Mouse (Mus musculus): ENCODE measurements around the gene Rpusd3. TPM values are rescaled to one million over a fixed set of nuclear protein-coding genes. Genes with fewer than 3 reads are reported as not detected.
A peak's percentile ranks its signal among the peaks of the same experiment; 100 is the strongest.

Gene Rpusd3
- polyA plus RNA-seq, 1 experiment, result 27.6 TPM

DNA sequence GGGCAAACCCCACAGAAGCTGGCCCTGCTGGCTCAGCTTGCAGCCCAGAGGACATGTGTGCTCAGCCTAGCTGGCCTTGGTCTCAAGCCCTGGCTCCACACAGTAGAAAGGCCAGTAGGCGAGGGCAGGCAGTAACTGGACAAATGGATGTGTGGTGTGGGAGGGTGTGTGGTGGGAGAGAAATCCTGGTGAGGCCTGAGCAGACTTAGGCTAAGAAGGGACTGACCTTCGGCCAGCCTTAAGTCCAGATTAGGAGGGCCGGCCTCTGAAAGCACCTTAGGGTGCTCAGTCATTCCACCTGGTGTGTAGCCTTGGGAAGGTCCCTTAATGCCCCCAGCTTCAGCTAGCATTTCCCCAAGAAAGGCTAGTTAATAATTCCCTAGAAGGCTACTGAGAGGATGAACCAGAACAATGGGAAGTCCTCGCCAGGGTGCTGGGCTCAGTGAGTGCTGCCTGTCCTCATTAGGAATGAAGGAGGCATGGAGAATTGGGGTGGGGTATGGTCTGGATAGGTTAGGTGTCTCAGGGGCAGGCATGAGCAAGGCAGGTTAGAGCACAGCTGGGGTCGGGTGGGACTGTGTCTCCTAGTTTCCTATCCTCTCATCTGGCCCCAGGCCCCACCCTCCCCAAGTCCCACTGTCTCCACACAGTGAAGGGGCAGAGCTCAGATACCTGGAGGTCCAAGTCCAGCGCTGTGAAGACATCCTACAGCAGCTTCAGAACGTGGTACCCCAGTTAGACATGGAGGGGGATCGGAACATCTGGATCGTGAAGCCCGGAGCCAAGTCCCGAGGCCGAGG lies 14.3 kb downstream of the Rpusd3 start:
- no peak for TF ChIP-seq POLR2A (IDR thresholded peaks at IDR 0.05; ENCODE audit: borderline replicate concordance, extremely low read depth, insufficient read depth, insufficient read length, poor library complexity, severe bottlenecking)
- no peak for TF ChIP-seq CTCF (IDR thresholded peaks at IDR 0.05; ENCODE audit: borderline replicate concordance, extremely low read depth, insufficient read depth, insufficient read length)

DNA sequence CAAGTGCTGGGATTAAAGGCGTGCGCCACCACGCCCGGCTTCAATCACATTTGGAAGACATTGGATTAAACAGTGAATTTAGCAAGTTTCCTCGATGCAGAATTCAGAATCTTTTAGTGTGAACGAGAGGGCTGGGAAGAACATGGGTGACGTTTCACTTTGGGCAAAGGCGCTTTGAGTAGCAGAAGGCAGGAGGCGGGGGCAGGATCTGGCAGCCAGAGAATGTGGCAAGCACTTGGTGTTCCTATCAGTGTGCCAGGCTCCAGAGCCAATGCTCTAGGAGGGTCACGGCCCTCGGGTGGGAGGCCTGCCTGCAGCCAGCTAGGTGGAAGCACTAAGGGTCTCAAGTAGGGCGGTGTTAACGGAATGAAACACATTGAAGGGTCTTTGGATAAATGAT lies 17.0 kb downstream of the Rpusd3 start:
- DNase-seq (ENCODE audit: low read depth), result no peak
- TF ChIP-seq CTCF (IDR thresholded peaks at IDR 0.05; ENCODE audit: borderline replicate concordance, extremely low read depth, insufficient read depth, insufficient read length) (no peak), POLR2A (IDR thresholded peaks at IDR 0.05; ENCODE audit: borderline replicate concordance, extremely low read depth, insufficient read depth, insufficient read length, poor library complexity, severe bottlenecking) (no peak)

More for the DNA sequence above, 14.3 kb downstream of the Rpusd3 start:
- DNase-seq (ENCODE audit: low read depth), result no peak

DNA sequence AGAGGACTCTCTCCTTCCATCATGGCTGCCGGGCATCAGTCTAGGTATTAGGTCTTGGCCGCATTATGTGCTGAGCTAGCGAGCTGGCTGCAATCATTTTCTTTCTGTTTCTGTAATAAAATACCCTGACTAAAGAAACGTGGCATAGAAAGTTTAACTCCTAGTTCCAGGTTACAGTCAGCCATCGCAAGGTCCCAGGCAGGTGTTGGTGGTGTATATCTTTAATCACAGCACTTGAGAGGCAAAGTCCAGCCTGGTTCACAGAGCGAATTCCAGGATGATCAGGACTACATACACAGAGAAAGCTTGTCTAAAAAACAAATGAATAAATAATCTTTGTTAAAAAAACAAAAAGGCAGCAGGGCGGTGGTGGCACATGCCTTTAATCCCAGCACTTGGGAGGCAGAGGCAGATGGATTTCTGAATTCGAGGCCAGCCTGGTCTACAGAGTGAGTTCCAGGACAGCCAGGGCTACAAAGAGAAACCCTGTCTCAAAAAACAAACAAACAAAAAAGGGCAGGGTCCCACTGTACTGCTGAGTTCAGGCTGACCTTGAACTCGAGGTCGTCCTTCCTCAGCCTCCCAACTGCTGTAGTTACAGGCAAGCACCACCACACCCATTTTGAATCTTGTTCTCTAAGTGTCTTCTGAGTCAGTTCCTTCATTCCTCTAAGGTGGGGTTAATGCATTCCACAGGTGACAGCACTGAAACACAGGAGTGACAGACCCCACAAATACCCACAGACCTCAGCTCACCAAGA lies 22.7 kb downstream of the Rpusd3 start:
- no peak for TF ChIP-seq CTCF (IDR thresholded peaks at IDR 0.05; ENCODE audit: borderline replicate concordance, extremely low read depth, insufficient read depth, insufficient read length)
- TF ChIP-seq POLR2A (IDR thresholded peaks at IDR 0.05; ENCODE audit: borderline replicate concordance, extremely low read depth, insufficient read depth, insufficient read length, poor library complexity, severe bottlenecking), result no peak
- DNase-seq (ENCODE audit: low read depth), result no peak

DNA sequence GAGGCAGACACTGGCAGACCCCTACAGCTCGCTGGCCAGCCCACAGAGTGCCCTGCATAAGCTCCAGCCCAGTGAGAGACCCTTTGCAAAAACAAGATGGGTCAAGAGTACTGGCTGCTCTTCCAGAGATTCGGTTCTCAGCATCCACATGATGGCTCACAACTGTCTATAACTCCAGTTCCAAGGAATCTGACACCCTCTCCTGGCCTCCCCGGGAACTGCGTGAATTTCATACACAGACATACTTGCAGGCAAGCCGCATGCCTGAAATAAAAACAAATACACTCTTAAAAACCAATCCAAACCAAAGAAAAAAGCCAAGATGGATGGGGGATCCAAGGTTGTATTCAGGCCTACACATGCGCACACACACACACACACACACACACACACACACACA lies 23.6 kb downstream of the Rpusd3 start:
- no peak for DNase-seq (ENCODE audit: low read depth)
- TF ChIP-seq CTCF (IDR thresholded peaks at IDR 0.05; ENCODE audit: borderline replicate concordance, extremely low read depth, insufficient read depth, insufficient read length), result no peak
- TF ChIP-seq POLR2A (IDR thresholded peaks at IDR 0.05; ENCODE audit: borderline replicate concordance, extremely low read depth, insufficient read depth, insufficient read length, poor library complexity, severe bottlenecking), result no peak

DNA sequence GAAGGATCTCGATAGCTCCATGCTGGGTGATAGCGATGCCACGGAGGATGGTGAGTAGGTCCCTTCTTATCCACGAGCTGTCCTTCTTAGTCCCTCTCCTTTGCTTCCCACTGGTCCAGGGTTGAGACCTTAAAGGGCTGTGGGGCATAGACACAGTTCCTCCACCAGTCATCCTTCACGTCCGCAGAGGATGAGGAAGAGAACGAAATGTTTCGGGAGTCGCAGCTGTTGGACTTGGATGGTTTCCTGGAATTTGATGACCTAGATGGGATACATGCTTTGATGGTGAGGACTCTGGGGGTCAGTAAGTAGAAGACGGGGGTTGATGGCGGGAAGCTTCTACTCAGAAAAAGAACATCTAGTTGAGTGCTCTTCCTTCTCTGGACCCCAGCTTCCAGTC lies 24.3 kb downstream of the Rpusd3 start:
- TF ChIP-seq CTCF (IDR thresholded peaks at IDR 0.05; ENCODE audit: borderline replicate concordance, extremely low read depth, insufficient read depth, insufficient read length), result no peak
- TF ChIP-seq POLR2A (IDR thresholded peaks at IDR 0.05; ENCODE audit: borderline replicate concordance, extremely low read depth, insufficient read depth, insufficient read length, poor library complexity, severe bottlenecking), result no peak
- no peak for DNase-seq (ENCODE audit: low read depth)

DNA sequence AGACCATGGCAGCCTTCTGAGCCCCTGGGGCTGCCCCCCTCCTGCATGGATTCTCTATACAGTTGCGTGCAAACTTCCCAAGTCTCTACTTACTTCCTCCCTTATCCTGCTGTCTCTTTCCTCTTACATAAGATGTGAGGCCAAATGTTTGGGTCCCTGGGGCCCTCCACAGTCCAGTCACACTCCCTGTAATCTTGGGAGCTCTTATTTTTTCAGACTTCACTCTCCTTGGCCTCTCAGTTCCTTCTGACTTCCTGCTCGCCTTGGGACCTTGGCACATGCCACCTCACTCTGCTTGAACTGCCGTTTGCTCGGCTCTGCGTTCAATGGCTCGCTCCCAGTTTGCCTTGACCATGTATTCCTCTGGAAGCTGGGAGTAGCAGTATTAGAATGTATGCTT lies 25.2 kb downstream of the Rpusd3 start:
- TF ChIP-seq CTCF (IDR thresholded peaks at IDR 0.05; ENCODE audit: borderline replicate concordance, extremely low read depth, insufficient read depth, insufficient read length) (no peak), POLR2A (IDR thresholded peaks at IDR 0.05; ENCODE audit: borderline replicate concordance, extremely low read depth, insufficient read depth, insufficient read length, poor library complexity, severe bottlenecking) (no peak)
- DNase-seq (ENCODE audit: low read depth), result no peak

DNA sequence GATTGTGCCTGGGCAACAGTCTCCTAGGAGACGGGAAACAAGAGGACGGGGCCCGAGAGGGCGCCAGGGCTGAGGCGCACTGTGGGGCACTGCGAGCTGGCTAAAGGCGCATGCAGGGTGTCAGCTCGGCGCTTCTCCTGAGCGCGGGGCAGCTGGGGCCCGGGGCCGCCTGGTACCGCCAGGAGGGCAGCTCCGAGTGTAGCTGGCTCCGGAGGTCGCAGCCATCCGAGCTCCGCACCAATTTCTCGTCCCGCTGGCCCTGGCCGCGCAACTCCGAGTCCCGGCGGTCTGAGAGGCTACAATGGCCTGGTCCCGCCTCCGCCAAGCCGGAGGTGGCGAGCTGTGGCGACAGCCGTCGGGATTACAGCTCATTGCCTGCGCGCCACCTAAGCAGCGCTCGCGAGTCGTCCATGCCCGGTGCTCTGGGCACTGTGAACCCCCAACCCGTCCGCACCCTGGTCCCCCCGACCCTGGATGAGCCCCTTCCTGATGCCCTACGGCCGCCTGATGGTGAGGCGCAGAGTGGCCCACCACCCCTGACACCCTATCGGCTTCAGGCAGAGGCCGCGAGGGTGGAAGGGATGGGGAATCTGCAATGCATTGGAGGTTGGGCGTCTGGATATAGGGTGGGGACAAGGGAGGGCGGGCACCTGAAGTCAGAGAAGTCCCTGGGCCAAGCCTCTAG lies 26.6 kb downstream of the Rpusd3 start:
- no peak for TF ChIP-seq CTCF (IDR thresholded peaks at IDR 0.05; ENCODE audit: borderline replicate concordance, extremely low read depth, insufficient read depth, insufficient read length)
- no peak; the same call in 1 of the 2 replicates for TF ChIP-seq POLR2A (IDR thresholded peaks at IDR 0.05; ENCODE audit: borderline replicate concordance, extremely low read depth, insufficient read depth, insufficient read length, poor library complexity, severe bottlenecking)
- DNase-seq (ENCODE audit: low read depth), result peak; percentile 86

DNA sequence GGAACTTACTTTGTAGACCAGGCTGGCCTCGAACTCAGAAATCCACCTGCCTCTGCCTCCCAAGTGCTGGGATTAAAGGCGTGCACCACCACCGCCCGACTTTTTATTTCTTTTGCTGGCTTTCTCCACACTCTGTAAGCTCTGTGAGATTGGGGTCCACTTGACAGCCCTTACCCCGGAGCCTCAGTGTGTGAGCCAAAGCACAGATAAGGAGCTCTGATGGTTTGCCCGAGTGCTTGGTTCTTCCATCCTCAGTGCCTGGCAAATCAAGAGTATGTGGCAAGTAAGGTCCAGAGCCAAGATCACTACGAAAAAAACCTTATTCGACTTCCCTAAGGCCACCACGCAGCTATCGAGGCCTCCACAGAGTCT lies 27.1 kb downstream of the Rpusd3 start:
- DNase-seq (ENCODE audit: low read depth), result no peak
- no peak for TF ChIP-seq POLR2A (IDR thresholded peaks at IDR 0.05; ENCODE audit: borderline replicate concordance, extremely low read depth, insufficient read depth, insufficient read length, poor library complexity, severe bottlenecking)
- no peak for TF ChIP-seq CTCF (IDR thresholded peaks at IDR 0.05; ENCODE audit: borderline replicate concordance, extremely low read depth, insufficient read depth, insufficient read length)

DNA sequence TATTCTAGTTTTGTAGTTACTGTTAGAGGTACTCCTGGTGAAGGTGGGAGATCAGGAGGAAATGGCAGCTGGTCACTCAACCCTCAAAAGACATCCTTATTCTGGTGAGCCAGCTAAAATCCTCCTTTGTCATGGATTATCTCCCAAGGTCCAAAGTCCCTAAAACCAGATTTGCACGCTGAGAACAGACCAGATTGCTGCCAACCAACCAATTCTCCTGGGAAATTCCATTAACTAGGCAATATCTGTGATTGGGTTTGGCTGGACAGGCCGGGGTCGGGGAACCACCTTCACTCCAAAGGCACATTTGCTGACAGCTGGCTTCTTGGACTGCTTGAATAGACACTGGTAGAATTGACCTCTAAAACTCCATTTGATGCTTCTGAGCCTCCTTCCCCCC lies 28.4 kb downstream of the Rpusd3 start:
- DNase-seq (ENCODE audit: low read depth), result no peak
- no peak for TF ChIP-seq POLR2A (IDR thresholded peaks at IDR 0.05; ENCODE audit: borderline replicate concordance, extremely low read depth, insufficient read depth, insufficient read length, poor library complexity, severe bottlenecking)
- no peak for TF ChIP-seq CTCF (IDR thresholded peaks at IDR 0.05; ENCODE audit: borderline replicate concordance, extremely low read depth, insufficient read depth, insufficient read length)

DNA sequence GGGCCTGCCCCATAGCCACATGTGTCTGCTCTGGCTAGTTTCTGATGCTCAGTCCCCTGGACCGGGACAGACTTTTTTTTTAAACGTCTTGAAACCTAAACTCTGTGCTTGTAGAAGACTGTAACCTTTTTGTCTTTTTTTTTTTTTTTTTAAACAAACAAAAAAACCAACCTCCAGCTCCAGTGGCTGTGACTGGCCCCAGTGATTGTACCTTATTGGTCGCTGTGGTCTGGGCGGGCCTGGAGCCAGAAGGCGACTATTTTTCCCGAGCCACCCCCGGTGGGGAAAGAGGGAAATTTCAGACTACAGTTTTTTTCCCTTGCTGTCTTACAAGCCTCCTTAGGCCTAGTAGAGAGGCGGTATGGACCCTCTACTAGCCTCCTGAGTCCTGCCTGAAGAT lies 30.2 kb downstream of the Rpusd3 start, which contains the start of gene Ttll3:
Gene Ttll3, plus strand, starts transcription at position 301 of the 400 bp plus-strand sequence.
- no peak for TF ChIP-seq POLR2A (IDR thresholded peaks at IDR 0.05; ENCODE audit: borderline replicate concordance, extremely low read depth, insufficient read depth, insufficient read length, poor library complexity, severe bottlenecking)
- TF ChIP-seq CTCF (IDR thresholded peaks at IDR 0.05; ENCODE audit: borderline replicate concordance, extremely low read depth, insufficient read depth, insufficient read length), result no peak

DNA sequence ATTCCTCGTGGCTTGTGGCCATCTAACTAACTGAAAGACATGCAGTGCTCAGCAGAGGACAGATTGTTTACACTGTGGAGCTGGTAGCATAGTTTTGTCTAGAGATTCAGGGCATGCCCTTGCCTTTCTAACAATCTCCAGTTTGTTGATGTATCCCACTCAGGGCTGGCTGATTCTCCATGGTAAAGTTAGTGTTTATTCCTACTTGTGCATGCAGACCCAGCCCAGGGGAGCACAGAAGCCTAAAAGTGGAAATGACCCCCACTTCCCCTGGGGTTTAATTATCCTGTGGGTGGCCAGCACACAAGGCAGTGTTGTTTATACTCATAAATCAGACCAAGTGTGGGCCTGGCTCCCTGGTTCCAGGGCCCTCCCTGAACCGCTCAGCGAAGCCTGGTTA lies 33.1 kb downstream of the Rpusd3 start:
- TF ChIP-seq CTCF (IDR thresholded peaks at IDR 0.05; ENCODE audit: borderline replicate concordance, extremely low read depth, insufficient read depth, insufficient read length), result no peak
- no peak for TF ChIP-seq POLR2A (IDR thresholded peaks at IDR 0.05; ENCODE audit: borderline replicate concordance, extremely low read depth, insufficient read depth, insufficient read length, poor library complexity, severe bottlenecking)
- DNase-seq (ENCODE audit: low read depth), result peak; percentile 23

More for the DNA sequence above, 30.2 kb downstream of the Rpusd3 start, which contains the start of gene Ttll3:
- DNase-seq (ENCODE audit: low read depth), result no peak
